Mouse (Mus musculus) limb, embryonic 12.5 days (tissue): ENCODE measurements at regions not wholly inside any gene's neighbourhood (a gene's known extent, or its start where the extent isn't known, plus 50 kb on each side); places are given as distances from the start of the nearest gene placed in this dataset.
A peak's percentile ranks its signal among the peaks of the same experiment; 100 is the strongest.

ENCODE experiments used
- ATAC-seq: fragments of 200-750 bp; cut with Nextera tagmentation; 2 replicates; pipeline ENCODE4 v1.8.0; 2017; ENCODE audit warnings: low read depth, moderate TSS enrichment; ENCODE audit not compliant: insufficient number of reproducible peaks, insufficient read depth, low FRiP score, low TSS enrichment
- H3K27ac ChIP-seq: fragments of 300-500 bp; sonication (generic); 2 replicates; pipeline ENCODE4 v1.5.1; 2016; ENCODE audit warnings: mild to moderate bottlenecking, moderate library complexity
- H3K27me3 ChIP-seq: fragments of 300-500 bp; sonication (generic); 2 replicates; pipeline ENCODE4 v1.6.1; 2016; ENCODE audit warnings: mild to moderate bottlenecking, moderate library complexity
- H3K36me3 ChIP-seq: fragments of 300-500 bp; sonication (generic); 2 replicates; pipeline ENCODE4 v1.6.1; 2016; ENCODE audit warnings: mild to moderate bottlenecking, moderate library complexity
- H3K4me1 ChIP-seq: fragments of 300-500 bp; sonication (generic); replicated peaks from 2 replicates; pipeline ENCODE4 v1.6.1; 2016
- H3K4me2 ChIP-seq: fragments of 300-500 bp; sonication (generic); 2 replicates; pipeline ENCODE4 v1.6.1; 2016; ENCODE audit warnings: mild to moderate bottlenecking, moderate library complexity
- H3K4me3 ChIP-seq: fragments of 300-500 bp; sonication (generic); replicated peaks from 2 replicates; pipeline ENCODE4 v1.5.1; 2016; ENCODE audit warnings: mild to moderate bottlenecking
- H3K9ac ChIP-seq: fragments of 300-500 bp; sonication (generic); replicated peaks from 2 replicates; pipeline ENCODE4 v1.6.1; 2016; ENCODE audit warnings: mild to moderate bottlenecking, moderate library complexity
- H3K9me3 ChIP-seq: fragments of 300-500 bp; sonication (generic); 2 replicates; pipeline ENCODE4 v1.6.1; 2016; ENCODE audit warnings: mild to moderate bottlenecking, moderate library complexity
- WGBS: fragments of 180-500 bp; shearing (Covaris S2); methylation state at CpG from one replicate; pipeline ENCODE4 v1.1.7; 2016; 5-methylcytosine and 5-hydroxymethylcytosine counted together

GRCm38 (mm10) chr16:21320284-21320683, 102.6 kb upstream of the Vps8 start:
- WGBS: 60% methylated on average over 2 of the region's 2 CpGs
- Histone ChIP-seq H3K27me3 (no peaks in the 10 kb centered on the region), H3K4me3 (no peak overlapping the region), H3K4me2 (no peak overlapping the region), H3K27ac (no peak overlapping the region), H3K4me1 (peaks cover 49% of the 10 kb centered on the region), H3K9me3 (no peaks in the 10 kb centered on the region), H3K9ac (no peak overlapping the region), H3K36me3 (no peaks in the 10 kb centered on the region)
- ATAC-seq: no peak

- H3K4me2 ChIP-seq: no peak overlapping the region
- no peak overlapping the region for H3K4me3 ChIP-seq
- H3K27ac ChIP-seq: peak overlapping the region; percentile 53; the same call in 1 of the 2 replicates
- no peak overlapping the region for H3K9ac ChIP-seq
- H3K9me3 ChIP-seq: no peaks in the 10 kb centered on the region
- ATAC-seq: 0 out of 2 replicates have a peak, but pooled peaks have one; percentile 44
- 45% methylated on average over 18 of the region's 18 CpGs for WGBS
- peaks cover 39% of the 10 kb centered on the region for H3K4me1 ChIP-seq
- H3K36me3 ChIP-seq: no peaks in the 10 kb centered on the region
- no peaks in the 10 kb centered on the region for H3K27me3 ChIP-seq
These were observed 101.5 kb upstream of the Vps8 start for GRCm38 (mm10) chr16:21321188-21322070.

DNA sequence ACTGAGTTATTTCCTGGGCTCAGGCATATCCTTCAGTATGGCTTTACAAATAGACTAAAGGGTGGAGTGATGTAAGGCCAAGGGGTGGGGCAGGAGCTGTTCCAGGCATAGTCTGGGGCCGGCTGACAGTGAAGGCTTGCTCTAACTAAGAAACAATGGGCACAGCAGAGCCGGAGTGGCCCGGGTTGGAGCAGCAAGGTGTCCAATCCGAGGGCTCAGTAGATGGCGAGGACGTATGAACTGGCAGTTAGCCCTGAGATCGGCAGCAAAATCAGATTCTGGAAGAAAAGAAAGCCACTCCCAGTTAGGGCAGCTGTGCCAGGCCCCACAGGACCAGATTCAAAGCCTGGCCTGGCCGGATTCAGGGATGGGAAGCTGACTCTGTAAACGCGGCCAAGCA, 100.5 kb upstream of the Vps8 start:
- H3K4me2 ChIP-seq: no peak overlapping the region
- no peak overlapping the region for H3K9ac ChIP-seq
- no peak for ATAC-seq
- WGBS: 60% methylated on average over 10 of the region's 10 CpGs
- no peaks in the 10 kb centered on the region for H3K36me3 ChIP-seq
- peaks cover 37% of the 10 kb centered on the region for H3K4me1 ChIP-seq
- H3K9me3 ChIP-seq: no peaks in the 10 kb centered on the region
- no peaks in the 10 kb centered on the region for H3K27me3 ChIP-seq
- H3K27ac ChIP-seq: 0 out of 2 replicates have a peak overlapping the region, but pooled peaks have one; percentile 2
- no peak overlapping the region for H3K4me3 ChIP-seq

- H3K27me3 ChIP-seq: no peaks in the 10 kb centered on the region
- no peak overlapping the region for H3K27ac ChIP-seq
- no peak overlapping the region for H3K9ac ChIP-seq
- H3K4me3 ChIP-seq: no peak overlapping the region
- no peak overlapping the region for H3K4me2 ChIP-seq
- H3K36me3 ChIP-seq: no peaks in the 10 kb centered on the region
- H3K4me1 ChIP-seq: peaks cover 26% of the 10 kb centered on the region
- H3K9me3 ChIP-seq: no peaks in the 10 kb centered on the region
- no peak for ATAC-seq
- WGBS: 76% methylated on average over 3 of the region's 3 CpGs
These were observed 99.4 kb upstream of the Vps8 start for GRCm38 (mm10) chr16:21323446-21324034.

- Histone ChIP-seq H3K36me3 (no peaks in the 10 kb centered on the region), H3K9ac (no peak overlapping the region), H3K9me3 (no peaks in the 10 kb centered on the region), H3K27ac (no peak overlapping the region), H3K4me2 (no peak overlapping the region), H3K4me3 (no peak overlapping the region), H3K4me1 (peaks cover 16% of the 10 kb centered on the region), H3K27me3 (no peaks in the 10 kb centered on the region)
- 90% methylated on average over 4 of the region's 4 CpGs for WGBS
- ATAC-seq: no peak
These were observed 94.9 kb upstream of the Vps8 start for GRCm38 (mm10) chr16:21327969-21328368.

DNA sequence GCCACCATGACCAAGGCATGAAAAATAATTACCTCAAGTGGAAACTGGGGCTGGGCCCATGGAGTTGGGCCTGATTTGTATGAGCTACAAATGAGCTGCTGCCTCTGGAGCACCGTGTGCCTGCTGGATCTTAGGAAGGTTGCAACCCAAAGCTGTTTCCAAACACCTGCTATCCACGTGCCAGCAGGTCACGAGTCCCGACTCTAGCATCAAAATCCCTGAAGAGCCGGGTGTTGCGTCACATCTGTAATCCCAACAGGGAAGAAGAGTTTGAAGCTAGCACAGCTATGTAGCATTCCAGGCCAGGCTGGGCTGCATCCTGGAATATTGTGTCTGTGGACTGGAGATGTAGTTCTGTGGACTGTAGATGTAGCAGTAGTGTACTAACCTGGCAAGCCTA, 93.7 kb upstream of the Vps8 start:
- Histone ChIP-seq H3K27ac (no peak overlapping the region), H3K36me3 (no peaks in the 10 kb centered on the region), H3K27me3 (no peaks in the 10 kb centered on the region), H3K4me2 (no peak overlapping the region), H3K4me1 (peaks cover 21% of the 10 kb centered on the region), H3K9me3 (no peaks in the 10 kb centered on the region), H3K4me3 (no peak overlapping the region), H3K9ac (no peak overlapping the region)
- 80% methylated on average over 6 of the region's 6 CpGs for WGBS
- no peak for ATAC-seq

GRCm38 (mm10) chr16:21331229-21331628, 91.7 kb upstream of the Vps8 start:
- Histone ChIP-seq H3K9me3 (no peaks in the 10 kb centered on the region), H3K27me3 (no peaks in the 10 kb centered on the region), H3K36me3 (no peaks in the 10 kb centered on the region), H3K9ac (no peak overlapping the region), H3K4me3 (no peak overlapping the region), H3K4me1 (peaks cover 21% of the 10 kb centered on the region), H3K27ac (no peak overlapping the region), H3K4me2 (peak overlapping the region; percentile 90)
- 90% methylated on average over 5 of the region's 5 CpGs for WGBS
- no peak for ATAC-seq

GRCm38 (mm10) chr16:21332411-21332810, 90.5 kb upstream of the Vps8 start:
- Histone ChIP-seq H3K9ac (peak overlapping the region; percentile 80), H3K4me3 (peak overlapping the region; percentile 71), H3K4me2 (peak overlapping the region; percentile 90), H3K27me3 (no peaks in the 10 kb centered on the region), H3K4me1 (peaks cover 21% of the 10 kb centered on the region), H3K36me3 (no peaks in the 10 kb centered on the region), H3K27ac (peak overlapping the region; percentile 90), H3K9me3 (no peaks in the 10 kb centered on the region)
- no peak for ATAC-seq
- WGBS: 61% methylated on average over 7 of the region's 7 CpGs

GRCm38 (mm10) chr16:21332862-21333222, 90.1 kb upstream of the Vps8 start:
- no peak; the same call in 1 of the 2 replicates for ATAC-seq
- WGBS: 1% methylated on average over 14 of the region's 14 CpGs
- Histone ChIP-seq H3K36me3 (no peaks in the 10 kb centered on the region), H3K4me2 (peak overlapping the region; percentile 90), H3K9me3 (no peaks in the 10 kb centered on the region), H3K4me1 (peaks cover 21% of the 10 kb centered on the region), H3K4me3 (peak overlapping the region; percentile 71), H3K9ac (peak overlapping the region; percentile 80), H3K27ac (peak overlapping the region; percentile 90), H3K27me3 (no peaks in the 10 kb centered on the region)

- peak overlapping the region; percentile 90 for H3K27ac ChIP-seq
- ATAC-seq: peak; percentile 86
- peaks cover 23% of the 10 kb centered on the region for H3K4me1 ChIP-seq
- no peaks in the 10 kb centered on the region for H3K9me3 ChIP-seq
- H3K36me3 ChIP-seq: no peaks in the 10 kb centered on the region
- H3K4me3 ChIP-seq: peak overlapping the region; percentile 71
- H3K27me3 ChIP-seq: no peaks in the 10 kb centered on the region
- H3K9ac ChIP-seq: peak overlapping the region; percentile 80
- 1% methylated on average over 44 of the region's 44 CpGs for WGBS
- H3K4me2 ChIP-seq: peak overlapping the region; percentile 90
These were observed 89.5 kb upstream of the Vps8 start for GRCm38 (mm10) chr16:21333223-21333951.

- H3K4me1 ChIP-seq: peaks cover 35% of the 10 kb centered on the region
- ATAC-seq: no peak
- WGBS: 72% methylated on average over 6 of the region's 6 CpGs
- H3K4me2 ChIP-seq: peak overlapping the region; percentile 7; the same call in 1 of the 2 replicates
- no peaks in the 10 kb centered on the region for H3K27me3 ChIP-seq
- H3K27ac ChIP-seq: peak overlapping the region; percentile 95
- no peaks in the 10 kb centered on the region for H3K36me3 ChIP-seq
- no peak overlapping the region for H3K4me3 ChIP-seq
- H3K9ac ChIP-seq: peak overlapping the region; percentile 31; the same call in 1 of the 2 replicates
- no peaks in the 10 kb centered on the region for H3K9me3 ChIP-seq
These were observed 83.9 kb upstream of the Vps8 start for GRCm38 (mm10) chr16:21339061-21339459.
